Mouse (Mus musculus): Measurements from ENCODE around the gene Klf3.

DNA sequence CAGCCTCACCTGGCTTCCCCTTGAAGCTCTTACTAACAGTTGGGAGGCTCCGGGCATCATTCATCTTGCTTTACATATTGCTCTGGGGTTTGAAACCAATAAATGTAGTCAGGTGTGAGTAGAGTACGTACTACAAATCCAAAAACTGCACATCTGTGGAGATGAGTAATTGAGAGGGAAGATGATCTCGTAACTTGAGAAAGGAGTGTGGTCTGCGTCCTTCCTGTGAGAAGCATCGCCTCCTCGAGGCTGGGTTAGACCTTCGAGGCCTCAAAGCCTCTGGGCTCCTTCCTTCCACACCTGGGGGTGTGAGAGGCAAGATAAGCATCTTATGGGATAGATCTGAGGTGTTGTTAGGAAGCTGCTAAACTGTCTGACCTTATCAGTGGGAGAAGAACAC is 11.2 kb downstream of the Klf3 start:
- TF ChIP-seq CTCF (IDR thresholded peaks at IDR 0.05; ENCODE audit: low read depth) (no peak), EP300 (IDR thresholded peaks at IDR 0.05; ENCODE audit: low read depth) (no peak)

Measured in liver, embryonic 14.5 days (tissue).